Mouse (Mus musculus): Measurements from ENCODE around the gene Bend5. TPM values are rescaled to one million over a fixed set of nuclear protein-coding genes. Genes with fewer than 3 reads are reported as not detected.

Bend5 gene
- not detected for polyA plus RNA-seq (2015; fragmentation: Illumina TruSeq; extraction: RNeasy Lipid Tissue Mini Kit (QIAGEN cat#74804); ENCODE audit: insufficient read depth, low read depth, low replicate concordance)

DNA sequence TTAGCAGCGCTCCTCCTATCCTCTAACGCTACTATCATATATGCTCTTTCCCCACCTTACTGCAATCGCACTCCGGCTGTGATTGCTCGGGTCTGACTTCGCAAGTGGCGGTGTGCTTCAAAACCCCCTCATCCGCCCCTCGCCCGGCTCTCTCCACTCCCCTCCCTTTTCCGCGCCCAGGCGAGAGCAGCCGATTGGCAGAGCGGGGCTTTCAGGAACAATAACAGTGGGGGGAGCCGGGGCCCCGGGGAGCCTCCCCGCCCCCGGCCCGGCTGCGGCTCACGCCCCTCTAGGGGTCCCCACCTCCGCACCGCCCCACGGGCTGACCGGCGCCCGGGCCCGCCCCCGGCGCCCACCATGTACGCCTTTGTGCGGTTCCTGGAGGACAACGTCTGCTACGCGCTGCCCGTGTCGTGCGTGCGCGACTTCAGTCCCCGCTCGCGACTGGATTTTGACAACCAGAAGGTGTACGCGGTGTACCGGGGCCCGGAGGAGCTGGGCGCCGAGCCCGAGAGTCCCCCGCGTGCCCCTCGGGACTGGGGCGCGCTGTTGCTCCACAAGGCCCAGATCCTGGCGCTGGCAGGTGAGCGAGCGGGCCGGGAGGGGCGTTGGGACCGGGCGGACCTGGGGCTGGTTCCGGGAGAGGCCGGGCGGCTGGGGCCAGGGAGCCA, at the start of gene Bend5:
Gene Bend5 (plus strand): TSS at position 189 of the 671 bp plus-strand sequence.

Data from pancreas, adult 10 weeks (tissue).